Mouse (Mus musculus) liver, embryonic 11.5 days (tissue): Measurements from ENCODE around the gene Zfand2b. TPM values are rescaled to one million over a fixed set of nuclear protein-coding genes. Genes with fewer than 3 reads are reported as not detected.

Experiments
- ATAC-seq: fragments of 200-750 bp; cut with Nextera tagmentation; replicated peaks from 2 replicates; pipeline ENCODE4 v1.8.0; 2017; ENCODE audit warnings: moderate number of reproducible peaks, mild to moderate bottlenecking, moderate TSS enrichment, moderate library complexity; ENCODE audit not compliant: low FRiP score
- DNase-seq: peaks from one replicate; pipeline ENCODE4 v3.0.0-alpha.2; 2017; ENCODE audit warnings: low spot score
- H3K27ac ChIP-seq: fragments of 300-500 bp; sonication (generic); 2 replicates; pipeline ENCODE4 v1.5.1; 2014; ENCODE audit warnings: mild to moderate bottlenecking, low read depth, low read length, control low read depth
- H3K27me3 ChIP-seq: fragments of 300-500 bp; sonication (generic); replicated peaks from 2 replicates; pipeline ENCODE4 v1.6.1; 2014; ENCODE audit warnings: low read length, mixed read lengths; ENCODE audit not compliant: control insufficient read depth, insufficient read depth
- H3K36me3 ChIP-seq: fragments of 300-500 bp; sonication (generic); 2 replicates; pipeline ENCODE4 v1.6.1; 2014; ENCODE audit warnings: mild to moderate bottlenecking, low read length, moderate library complexity, mixed read lengths; ENCODE audit not compliant: control insufficient read depth, insufficient read depth
- H3K4me1 ChIP-seq: fragments of 300-500 bp; sonication (generic); replicated peaks from 2 replicates; pipeline ENCODE4 v1.6.1; 2014; ENCODE audit warnings: low read length, mixed read lengths; ENCODE audit not compliant: control insufficient read depth, insufficient read depth
- H3K4me2 ChIP-seq: fragments of 300-500 bp; sonication (generic); 2 replicates; pipeline ENCODE4 v1.6.1; 2014; ENCODE audit warnings: mild to moderate bottlenecking, control low read depth, moderate library complexity
- H3K4me3 ChIP-seq: fragments of 300-500 bp; sonication (generic); 2 replicates; pipeline ENCODE4 v1.5.1; 2014; ENCODE audit warnings: low read depth, low read length, control low read depth
- H3K9ac ChIP-seq: fragments of 300-500 bp; sonication (generic); 2 replicates; pipeline ENCODE4 v1.6.1; 2014; ENCODE audit warnings: low read depth, low read length, control low read depth
- H3K9me3 ChIP-seq: fragments of 300-500 bp; sonication (generic); 2 replicates; pipeline ENCODE4 v1.6.1; 2016; ENCODE audit warnings: low read length, inconsistent platforms, mixed read lengths; ENCODE audit not compliant: control insufficient read depth
- WGBS: fragments of 180-500 bp; shearing (Covaris S2); extraction: QIAGEN DNeasy Blood & Tissue Kit; methylation state at CpG from one replicate; pipeline ENCODE4 v1.1.7; 2014; 5-methylcytosine and 5-hydroxymethylcytosine counted together
- polyA plus RNA-seq: library from polyadenylated mRNA; unstranded; fragments of >200 nt; fragmentation: Nextera tagmentation; extraction: Ambion mirVana; gene quantifications from 2 replicates; pipeline ENCODE4 v1.2.1, GENCODE M21; 2014

Zfand2b gene
- polyA plus RNA-seq, 1 experiment from 2014 or later = 45.4 TPM

DNA sequence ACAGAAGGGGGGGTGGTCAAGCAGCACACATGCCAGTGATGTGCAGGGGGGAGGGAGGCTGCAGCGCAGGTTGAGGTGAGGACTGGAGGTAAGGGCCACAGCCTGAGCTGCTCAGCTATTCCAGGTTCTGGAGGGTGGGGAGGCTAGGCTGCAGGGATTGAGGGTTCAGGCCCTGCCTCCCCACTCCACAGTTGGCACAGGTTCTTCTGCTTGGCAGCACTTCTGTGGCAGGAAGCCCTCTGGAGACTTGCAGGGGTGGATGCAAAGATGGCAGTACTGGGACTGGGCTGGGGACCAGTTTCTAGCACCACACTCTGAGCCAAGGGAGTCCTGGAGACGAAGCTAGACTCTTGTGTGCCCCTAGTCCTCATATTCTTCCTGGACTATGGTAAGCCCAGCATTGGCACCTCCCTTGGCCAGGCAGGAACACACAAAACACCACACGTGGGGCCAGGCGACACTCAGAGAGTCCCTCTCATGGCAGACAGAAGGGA is 13.0 kb downstream of the Zfand2b start:
- ATAC-seq (no peak), DNase-seq (no peak)
- H3K9ac ChIP-seq = no peak overlapping the region
- no peaks in the 10 kb centered on the region for H3K27me3 ChIP-seq
- H3K9me3 ChIP-seq = no peaks in the 10 kb centered on the region
- WGBS = 86% methylated on average over 4 of the region's 4 CpGs
- peaks cover 18% of the 10 kb centered on the region for H3K4me1 ChIP-seq
- no peak overlapping the region for H3K4me2 ChIP-seq
- H3K27ac ChIP-seq = no peak overlapping the region
- H3K36me3 ChIP-seq = peaks cover 33% of the 10 kb centered on the region
- no peak overlapping the region for H3K4me3 ChIP-seq

DNA sequence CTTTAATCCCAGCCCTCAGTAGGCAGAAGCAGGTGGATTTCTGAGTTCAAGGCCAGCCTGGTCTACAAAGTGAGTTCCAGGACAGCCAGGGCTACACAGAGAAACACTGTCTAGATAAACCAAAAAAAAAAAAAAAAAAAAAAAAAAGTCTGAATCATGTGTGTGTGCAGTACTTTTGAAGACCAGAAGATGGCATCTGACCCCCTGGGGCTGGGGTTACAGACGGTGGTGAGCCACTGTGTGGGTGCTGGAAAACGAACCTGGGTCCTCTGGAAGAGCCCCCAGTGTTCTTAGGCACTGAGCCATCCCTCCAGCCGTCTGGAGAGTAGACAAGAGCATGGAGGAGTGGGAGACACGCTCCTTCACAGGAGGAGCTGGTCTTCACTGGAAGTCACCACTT is 13.7 kb downstream of the Zfand2b start:
- peaks cover 18% of the 10 kb centered on the region for H3K4me1 ChIP-seq
- WGBS = 75% methylated on average over 4 of the region's 4 CpGs
- H3K9me3 ChIP-seq = no peaks in the 10 kb centered on the region
- H3K27ac ChIP-seq = no peak overlapping the region
- ATAC-seq (no peak), DNase-seq (no peak)
- H3K4me3 ChIP-seq = no peak overlapping the region
- no peak overlapping the region for H3K9ac ChIP-seq
- H3K27me3 ChIP-seq = no peaks in the 10 kb centered on the region
- peaks cover 35% of the 10 kb centered on the region for H3K36me3 ChIP-seq
- H3K4me2 ChIP-seq = no peak overlapping the region

DNA sequence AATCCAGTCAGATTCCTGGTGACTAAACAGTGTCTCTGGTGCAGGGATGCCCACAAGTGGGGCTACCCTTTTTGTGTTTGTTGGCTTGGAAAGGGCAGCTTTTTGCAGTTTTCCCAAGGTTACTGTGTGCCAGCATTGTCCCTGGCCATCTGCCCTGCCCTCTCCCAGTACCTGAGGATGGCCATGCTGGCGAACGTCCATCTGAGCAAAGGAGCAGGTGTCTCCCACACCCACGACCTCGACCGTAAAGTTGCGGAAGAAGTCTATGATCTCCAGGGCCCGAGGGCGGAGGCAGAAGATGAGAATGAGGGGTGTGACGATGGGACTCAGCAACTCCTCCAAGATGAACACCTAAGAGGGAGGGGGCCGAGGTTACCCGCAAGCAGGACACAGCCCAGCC is 17.0 kb downstream of the Zfand2b start:
- peaks cover 31% of the 10 kb centered on the region for H3K36me3 ChIP-seq
- DNase-seq (no peak), ATAC-seq (no peak)
- no peaks in the 10 kb centered on the region for H3K27me3 ChIP-seq
- WGBS = 89% methylated on average over 11 of the region's 11 CpGs
- no peaks in the 10 kb centered on the region for H3K9me3 ChIP-seq
- no peak overlapping the region for H3K4me3 ChIP-seq
- H3K27ac ChIP-seq = no peak overlapping the region
- H3K4me2 ChIP-seq = no peak overlapping the region
- H3K4me1 ChIP-seq = peaks cover 9% of the 10 kb centered on the region
- no peak overlapping the region for H3K9ac ChIP-seq

DNA sequence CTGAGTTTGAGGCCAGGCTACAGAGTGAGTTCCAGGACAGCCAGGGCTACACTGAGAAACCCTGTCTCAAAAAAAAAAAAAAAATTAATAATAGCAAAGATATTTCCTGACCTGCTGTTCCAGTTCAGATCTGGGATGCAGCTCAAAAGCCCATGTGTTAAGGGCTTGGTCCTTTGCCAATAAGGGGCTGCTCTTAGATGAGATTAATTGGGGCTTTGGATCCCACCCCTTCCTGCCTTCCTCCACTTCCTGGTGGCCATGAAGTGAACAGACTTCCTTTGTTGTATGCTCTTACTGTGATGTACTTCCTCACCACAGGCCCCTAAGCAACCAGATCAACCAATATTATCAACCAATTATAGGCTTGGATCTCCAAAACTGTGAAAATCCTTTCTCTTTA is 18.7 kb downstream of the Zfand2b start:
- peaks cover 31% of the 10 kb centered on the region for H3K36me3 ChIP-seq
- no peak for ATAC-seq

DNA sequence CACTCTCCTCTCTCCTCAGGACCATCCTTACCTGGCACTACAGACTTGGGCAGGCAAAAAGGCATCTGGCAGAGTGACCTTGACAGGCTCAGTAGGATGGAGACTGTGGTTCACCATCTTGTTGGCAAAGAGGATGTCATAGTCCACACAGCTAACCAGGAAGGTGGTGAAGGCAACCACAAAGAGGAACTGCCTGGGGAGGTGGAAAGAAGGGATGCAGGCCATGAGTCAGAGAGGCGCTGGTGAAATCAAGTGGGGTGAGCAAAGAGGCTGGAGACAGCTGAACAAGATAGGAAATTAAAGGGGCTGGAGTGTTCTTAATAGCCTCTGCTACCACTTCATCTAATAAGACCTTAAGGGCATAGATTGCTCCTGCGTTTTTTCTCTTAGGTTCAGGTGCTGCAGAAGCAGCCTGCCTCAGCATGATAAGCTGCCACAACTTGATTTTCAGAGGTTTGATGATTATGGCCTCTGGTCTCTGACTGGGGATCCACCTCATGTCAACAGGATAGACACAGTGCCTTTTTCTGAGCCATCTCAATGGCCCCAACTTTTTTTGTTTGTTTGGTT is 19.6 kb downstream of the Zfand2b start:
- DNase-seq (no peak), ATAC-seq (no peak)
- Histone ChIP-seq H3K27me3 (no peaks in the 10 kb centered on the region), H3K36me3 (peaks cover 22% of the 10 kb centered on the region), H3K4me3 (no peak overlapping the region), H3K9ac (no peak overlapping the region), H3K4me2 (no peak overlapping the region), H3K4me1 (peaks cover 10% of the 10 kb centered on the region; the same call in 1 of the 2 replicates), H3K27ac (no peak overlapping the region), H3K9me3 (no peaks in the 10 kb centered on the region)
- 49% methylated on average over 2 of the region's 2 CpGs for WGBS

More for the DNA sequence above, 18.7 kb downstream of the Zfand2b start:
- Histone ChIP-seq H3K4me2 (no peak overlapping the region), H3K4me1 (peaks cover 9% of the 10 kb centered on the region; the same call in 1 of the 2 replicates), H3K9ac (no peak overlapping the region), H3K4me3 (no peak overlapping the region), H3K27ac (no peak overlapping the region), H3K9me3 (no peaks in the 10 kb centered on the region), H3K27me3 (no peaks in the 10 kb centered on the region)
- DNase-seq = no peak

DNA sequence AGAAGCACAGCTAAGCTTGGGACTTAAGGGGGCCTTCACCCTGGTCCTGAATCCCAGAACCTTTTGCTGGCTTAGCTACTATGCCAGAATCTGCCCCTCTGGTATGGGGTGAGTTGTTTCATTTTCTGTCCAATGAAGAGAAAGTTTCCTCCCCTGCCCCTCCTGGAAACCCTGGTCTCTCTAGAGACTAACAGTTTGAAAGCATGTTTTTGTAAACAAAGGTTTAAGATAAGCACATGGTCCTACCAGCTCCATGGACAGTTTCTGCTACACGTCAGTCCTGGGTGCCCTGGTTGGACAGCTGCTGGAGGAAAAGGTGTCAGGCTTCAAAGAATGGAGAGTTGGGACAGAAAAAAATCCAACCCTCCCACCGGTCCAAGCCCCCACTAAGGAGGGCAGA is 22.1 kb downstream of the Zfand2b start:
- Histone ChIP-seq H3K9me3 (no peaks in the 10 kb centered on the region), H3K4me3 (peak overlapping the region; percentile 78), H3K36me3 (peaks cover 18% of the 10 kb centered on the region), H3K4me1 (peaks cover 14% of the 10 kb centered on the region; the same call in 1 of the 2 replicates), H3K4me2 (peak overlapping the region; percentile 78), H3K27me3 (no peaks in the 10 kb centered on the region), H3K27ac (no peak overlapping the region), H3K9ac (peak overlapping the region; percentile 78)
- DNase-seq = no peak
- WGBS = 33% methylated on average over 2 of the region's 2 CpGs
- ATAC-seq = no peak

DNA sequence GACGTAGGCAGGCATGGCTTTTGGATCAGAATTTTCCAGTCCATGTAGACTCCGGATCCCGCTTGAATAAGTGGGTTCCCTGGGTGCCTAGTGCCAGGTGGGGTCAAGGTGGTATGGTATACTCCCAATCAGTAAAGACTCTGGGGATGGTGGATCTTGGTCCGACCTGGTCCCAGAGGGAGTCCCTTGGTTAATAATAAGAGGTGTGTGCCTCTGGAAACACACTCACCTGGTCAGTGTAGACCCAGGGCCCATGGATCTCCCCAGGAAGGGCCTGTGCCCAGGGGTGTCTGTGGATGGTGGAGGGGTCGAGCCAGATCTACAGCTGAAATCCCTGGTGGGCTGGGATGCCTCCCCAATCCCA is 22.8 kb downstream of the Zfand2b start:
- H3K9ac ChIP-seq = peak overlapping the region; percentile 78
- peak overlapping the region; percentile 78 for H3K4me3 ChIP-seq
- peaks cover 18% of the 10 kb centered on the region for H3K36me3 ChIP-seq
- peak overlapping the region; percentile 78 for H3K4me2 ChIP-seq
- ATAC-seq (no peak), DNase-seq (no peak)
- H3K9me3 ChIP-seq = no peaks in the 10 kb centered on the region
- WGBS = 43% methylated on average over 5 of the region's 5 CpGs
- H3K27ac ChIP-seq = 0 out of 2 replicates have a peak overlapping the region, but pooled peaks have one; percentile 92
- H3K4me1 ChIP-seq = peaks cover 14% of the 10 kb centered on the region; the same call in 1 of the 2 replicates
- H3K27me3 ChIP-seq = no peaks in the 10 kb centered on the region

DNA sequence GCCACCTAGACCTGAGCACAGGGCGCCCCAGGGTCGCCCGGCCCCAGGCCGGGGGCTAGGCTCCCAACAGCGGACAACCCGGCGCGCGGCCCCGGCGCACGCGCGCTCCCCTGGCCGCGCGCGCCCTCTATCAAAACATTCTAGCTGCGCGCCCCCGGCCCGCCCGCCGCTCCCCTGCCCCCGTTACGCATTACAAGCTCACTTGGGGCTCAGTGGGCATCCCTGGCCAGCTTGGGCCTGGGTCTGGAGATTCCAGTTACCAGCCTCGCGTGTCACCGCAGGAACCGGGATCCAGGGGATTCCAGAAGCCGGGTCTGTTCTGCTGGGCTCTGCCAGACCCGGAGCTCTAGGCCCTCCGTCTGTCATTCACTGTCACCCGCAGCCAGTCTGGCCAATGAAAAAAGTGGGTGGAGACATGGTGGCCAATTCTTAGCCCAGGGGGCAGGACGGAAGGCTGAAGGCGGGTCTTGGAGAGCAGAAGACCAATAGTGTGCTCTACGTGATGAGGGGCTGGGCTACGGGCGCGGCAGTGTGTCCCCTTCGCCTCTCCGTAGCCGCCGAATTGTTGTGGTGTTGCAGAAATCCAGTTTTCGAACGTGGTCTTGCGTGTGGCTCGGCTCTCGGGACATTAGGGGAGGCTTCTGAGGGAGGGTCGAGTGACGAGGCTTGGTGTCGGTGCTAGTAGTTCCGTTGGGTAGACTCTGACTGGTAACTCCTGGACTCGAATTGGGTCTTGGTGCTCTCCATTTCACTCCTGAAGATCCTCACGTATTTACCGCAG is 23.4 kb downstream of the Zfand2b start, which contains the start of the genes Ankzf1 and Atg9a:
Ankzf1 (plus strand) TSS at position 530 of the 781 bp plus-strand sequence.
Atg9a (minus strand) TSS at position 575 of the 781 bp plus-strand sequence.
- H3K9me3 ChIP-seq = no peaks in the 10 kb centered on the region
- peaks cover 16% of the 10 kb centered on the region for H3K36me3 ChIP-seq
- DNase-seq (peak; percentile 93), ATAC-seq (peak; percentile 99)
- peak within 1 kb of the TSS; percentile 78 for H3K4me2 ChIP-seq
- no peaks in the 10 kb centered on the region for H3K27me3 ChIP-seq
- WGBS = 1% methylated on average over 56 of the region's 56 CpGs
- H3K4me3 ChIP-seq = peak within 1 kb of the TSS; percentile 78
- peak within 1 kb of the TSS; percentile 92 for H3K27ac ChIP-seq
- peaks cover 14% of the 10 kb centered on the region; the same call in 1 of the 2 replicates for H3K4me1 ChIP-seq
- peak within 1 kb of the TSS; percentile 82 for H3K9ac ChIP-seq
